Mouse (Mus musculus) right cerebral cortex, adult 2 months (tissue): ENCODE results near the gene Snx21.

ENCODE experiments used
- DNase-seq, 2 experiments: peaks; one replicate each; pipeline ENCODE4 v3.0.0; 2021 to 2022; ENCODE audit warnings: low spot score in 2 of 2

The Snx21 gene

DNA sequence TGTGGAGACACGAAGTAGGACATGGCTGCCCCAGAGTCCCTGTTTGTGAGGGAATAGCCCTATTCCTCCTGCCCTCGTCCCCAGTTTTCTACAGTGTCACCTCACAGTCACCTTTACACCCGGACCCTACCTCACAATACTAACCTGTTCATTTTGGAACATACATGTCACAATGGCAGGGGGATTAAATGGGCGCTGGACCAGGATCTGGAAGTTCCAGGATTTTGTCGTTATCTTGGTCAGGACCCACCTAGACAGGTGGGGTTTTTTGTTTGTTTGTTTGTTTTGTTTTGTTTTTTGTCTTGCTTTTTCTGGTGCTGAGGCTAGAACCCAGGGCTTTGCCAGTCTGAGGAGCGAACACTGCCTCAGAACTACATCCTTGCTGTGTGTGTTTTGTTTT, 42.8 kb downstream of the Snx21 start, which contains the start of gene Spata25:
Spata25 (minus strand) TSS at position 101 of the 400 bp plus-strand sequence.
- no peak for DNase-seq

DNA sequence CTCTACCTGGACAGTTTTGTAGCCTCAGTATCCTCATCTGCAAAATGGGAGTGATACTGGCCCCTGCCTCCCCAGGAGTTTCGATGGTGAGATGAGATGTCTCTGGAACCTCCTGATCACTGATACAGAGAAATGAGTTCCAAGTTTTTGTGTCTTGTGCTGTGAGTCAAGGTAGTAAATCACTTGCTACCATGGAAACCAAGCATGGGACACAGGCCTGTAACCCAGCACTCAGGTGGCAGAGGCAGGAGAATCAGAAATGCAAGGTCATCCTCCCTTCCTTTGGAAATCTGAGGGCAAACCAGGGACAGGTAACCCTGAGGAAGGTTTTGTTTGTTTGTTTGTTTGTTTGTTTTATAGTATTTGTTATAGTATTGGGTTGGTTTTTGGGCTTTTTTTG, 43.5 kb downstream of the Snx21 start:
- no peak for DNase-seq

- DNase-seq: no peak
Measured at GRCm38 (mm10) chr2:164831029-164831428, 45.4 kb downstream of the Snx21 start.

- peak in 1 of 2 experiments; percentile 36 for DNase-seq
Measured at GRCm38 (mm10) chr2:164832032-164832747, 46.6 kb downstream of the Snx21 start.

GRCm38 (mm10) chr2:164832748-164833301, 47.2 kb downstream of the Snx21 start, which contains the start of gene Ctsa:
TSS of gene Ctsa (plus strand) at chr2:164832873.
- peak; percentile 78 to 83 for DNase-seq

GRCm38 (mm10) chr2:164833314-164833959, 47.8 kb downstream of the Snx21 start, which contains the start of gene Neurl2:
TSS of gene Neurl2 (minus strand) at chr2:164833456.
- peak; percentile 89 to 95 for DNase-seq

- DNase-seq: peak in 1 of 2 experiments; percentile 51
Measured at GRCm38 (mm10) chr2:164834531-164834930, 48.9 kb downstream of the Snx21 start.

GRCm38 (mm10) chr2:164835164-164835563, 49.5 kb downstream of the Snx21 start:
- DNase-seq: no peak
